Mouse (Mus musculus): Measurements from ENCODE around the gene Tufm. TPM values are rescaled to one million over a fixed set of nuclear protein-coding genes. Genes with fewer than 3 reads are reported as not detected.
"Not testable (repeated sequence)": the region's sequence is repeated elsewhere in the genome, so short reads cannot be mapped to it uniquely, and the experiment has no call there.

Gene Tufm
- total RNA-seq, 2 experiments from 2014 or later, result 78.7 to 84.1 TPM

GRCm38 (mm10) chr7:126465246-126466030 is 21.7 kb upstream of the Tufm start:
- DNase-seq (ENCODE audit: low spot score in 2 of 2), result no peak

GRCm38 (mm10) chr7:126466116-126466515 is 21.0 kb upstream of the Tufm start:
- DNase-seq (ENCODE audit: low spot score in 2 of 2), result no peak

GRCm38 (mm10) chr7:126466707-126467106 is 20.5 kb upstream of the Tufm start:
- no peak for DNase-seq (ENCODE audit: low spot score in 2 of 2)

- DNase-seq (ENCODE audit: low spot score in 2 of 2), result peak in 1 of 2 experiments; percentile 36
Observed at GRCm38 (mm10) chr7:126467271-126467670, 19.9 kb upstream of the Tufm start.

- DNase-seq (ENCODE audit: low spot score in 2 of 2), result no peak
Observed at GRCm38 (mm10) chr7:126467834-126468627, 19.1 kb upstream of the Tufm start.

- no peak for DNase-seq (ENCODE audit: low spot score in 2 of 2)
Observed at GRCm38 (mm10) chr7:126470077-126470476, 17.1 kb upstream of the Tufm start.

GRCm38 (mm10) chr7:126471361-126471760 is 15.8 kb upstream of the Tufm start:
- no peak for DNase-seq (ENCODE audit: low spot score in 2 of 2)

GRCm38 (mm10) chr7:126471853-126472252 is 15.3 kb upstream of the Tufm start:
- no peak for DNase-seq (ENCODE audit: low spot score in 2 of 2)

GRCm38 (mm10) chr7:126472306-126472705 is 14.9 kb upstream of the Tufm start:
- no peak for DNase-seq (ENCODE audit: low spot score in 2 of 2)

GRCm38 (mm10) chr7:126472713-126473112 is 14.4 kb upstream of the Tufm start:
- no peak for DNase-seq (ENCODE audit: low spot score in 2 of 2)

- DNase-seq (ENCODE audit: low spot score in 2 of 2), result no peak
Observed at GRCm38 (mm10) chr7:126473470-126474086, 13.6 kb upstream of the Tufm start.

GRCm38 (mm10) chr7:126474486-126474955 is 12.6 kb upstream of the Tufm start:
- DNase-seq (ENCODE audit: low spot score in 2 of 2), result peak in 1 of 2 experiments; percentile 22

- peak; percentile 88 to 90 for DNase-seq (ENCODE audit: low spot score in 2 of 2)
Observed at GRCm38 (mm10) chr7:126474993-126475581, 12.1 kb upstream of the Tufm start, which contains the start of gene Sh2b1. Gene Sh2b1, minus strand, starts transcription at chr7:126475424.

- no peak for DNase-seq (ENCODE audit: low spot score in 2 of 2)
Observed at GRCm38 (mm10) chr7:126481699-126482098, 5.5 kb upstream of the Tufm start.

GRCm38 (mm10) chr7:126482392-126482871 is 4.7 kb upstream of the Tufm start:
- DNase-seq (ENCODE audit: low spot score in 2 of 2), result peak in 1 of 2 experiments; percentile 45

- DNase-seq (ENCODE audit: low spot score in 2 of 2), result not testable (repeated sequence)
Observed at GRCm38 (mm10) chr7:126487617-126488385, 640 bp downstream of the Tufm start.

- DNase-seq (ENCODE audit: low spot score in 2 of 2), result no peak
Observed at GRCm38 (mm10) chr7:126491005-126491404, 3.8 kb downstream of the Tufm start.

- DNase-seq (ENCODE audit: low spot score in 2 of 2), result no peak
Observed at GRCm38 (mm10) chr7:126491973-126492372, 4.8 kb downstream of the Tufm start.

- DNase-seq (ENCODE audit: low spot score in 2 of 2), result no peak
Observed at GRCm38 (mm10) chr7:126494120-126494519, 7.0 kb downstream of the Tufm start.

GRCm38 (mm10) chr7:126496475-126496874 is 9.3 kb downstream of the Tufm start:
- DNase-seq (ENCODE audit: low spot score in 2 of 2), result no peak

Measured in layer of hippocampus, adult 18-20 months (tissue).